Mouse (Mus musculus) cerebellum, adult 2 months (tissue): ENCODE data around the gene Rnd2. TPM values are rescaled to one million over a fixed set of nuclear protein-coding genes. Genes with fewer than 3 reads are reported as not detected.
"Not testable (repeated sequence)": the region's sequence is repeated elsewhere in the genome, so short reads cannot be mapped to it uniquely, and the experiment has no call there.

Experiments
- DNase-seq, 2 experiments: peaks; one replicate each; pipeline ENCODE4 v3.0.0; 2021
- H3K27ac ChIP-seq: fragments of 200-500 bp; 2 replicates; pipeline ENCODE4 v1.5.1; 2012; ENCODE audit warnings: low read length, control low read depth, inconsistent platforms; ENCODE audit not compliant: insufficient read depth
- H3K27me3 ChIP-seq: fragments of 200-500 bp; 2 replicates; pipeline ENCODE4 v1.6.1; 2012; ENCODE audit warnings: inconsistent platforms, mild to moderate bottlenecking, low read length, moderate library complexity; ENCODE audit not compliant: control insufficient read depth, insufficient read depth
- H3K4me1 ChIP-seq: fragments of 200-500 bp; 2 replicates; pipeline ENCODE4 v1.6.1; 2011; ENCODE audit warnings: low read length; ENCODE audit not compliant: control insufficient read depth, insufficient read depth
- H3K4me3 ChIP-seq: fragments of 200-500 bp; replicated peaks from 2 replicates; pipeline ENCODE3; 2011; ENCODE audit warnings: mild to moderate bottlenecking, low read depth, low read length, control low read depth; ENCODE audit not compliant: insufficient read depth
- CTCF ChIP-seq: fragments of 200-500 bp; IDR thresholded peaks from 2 replicates; pipeline ENCODE4 v1.5.1; 2011; ENCODE audit warnings: low read depth, mild to moderate bottlenecking, control low read depth, low read length, moderate library complexity, borderline replicate concordance; ENCODE audit not compliant: insufficient read depth
- POLR2A ChIP-seq: fragments of 200-500 bp; IDR thresholded peaks from 2 replicates; pipeline ENCODE4 v1.6.1; 2011; ENCODE audit warnings: low read length, control low read depth, borderline replicate concordance; ENCODE audit not compliant: insufficient read depth
- WGBS: fragments of 180-500 bp; shearing (Covaris S2); methylation state at CpG from one replicate; pipeline ENCODE4 v1.1.7; 2018; 5-methylcytosine and 5-hydroxymethylcytosine counted together
- polyA plus RNA-seq: library from polyadenylated mRNA; depleted of rRNA; stranded (reverse); fragments of >200 nt; gene quantifications from 2 replicates; pipeline ENCODE4 v1.2.3, GENCODE M21; 2012

Rnd2 gene
- polyA plus RNA-seq, 1 experiment: 275 TPM

DNA sequence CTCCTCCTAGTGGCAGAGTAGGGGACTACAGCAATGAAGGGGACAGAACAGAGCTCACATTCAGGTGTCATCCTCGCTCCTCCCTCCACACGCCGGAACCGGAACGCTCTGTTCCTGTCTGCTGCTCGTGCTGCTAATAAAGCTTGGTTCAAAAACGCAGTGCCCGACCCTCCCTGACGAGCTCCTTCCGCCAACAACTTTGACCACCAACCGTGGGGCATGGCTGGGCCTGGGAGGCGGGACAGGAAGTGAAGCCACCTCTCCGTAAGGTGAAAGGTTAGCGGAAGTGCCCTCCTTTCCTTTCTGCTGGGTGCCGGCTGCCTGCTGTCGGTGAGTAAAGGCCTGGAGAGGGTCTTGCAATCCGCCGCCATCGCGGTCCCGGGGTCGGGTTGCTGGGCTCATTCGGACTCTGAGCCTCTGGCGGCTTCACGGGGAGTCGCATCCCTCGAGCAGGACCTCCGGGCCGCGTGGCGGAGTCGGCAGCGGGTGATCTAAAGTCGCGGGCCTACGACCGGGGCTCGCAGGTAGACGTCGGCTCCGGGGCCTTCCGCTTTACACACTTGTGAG lies 22.6 kb upstream of the Rnd2 start, which contains the start of gene Rpl27:
TSS of gene Rpl27 (plus strand) at position 172 of the 567 bp plus-strand sequence.
- peak within 1 kb of the TSS; percentile 61 for H3K4me3 ChIP-seq
- DNase-seq: peak; percentile 98 to 99
- no peaks in the 10 kb centered on the region for H3K4me1 ChIP-seq
- no peaks in the 10 kb centered on the region for H3K27me3 ChIP-seq
- TF ChIP-seq POLR2A: peak; percentile 82
- TF ChIP-seq CTCF: peak; percentile 84
- WGBS: under 1% methylated on average over 42 of the region's 42 CpGs
- H3K27ac ChIP-seq: no peak within 1 kb of the TSS

GRCm38 (mm10) chr11:101442760-101443159 lies 22.0 kb upstream of the Rnd2 start:
- Histone ChIP-seq H3K4me3 (peak overlapping the region; percentile 61), H3K27ac (no peak overlapping the region), H3K4me1 (no peaks in the 10 kb centered on the region), H3K27me3 (no peaks in the 10 kb centered on the region)
- TF ChIP-seq CTCF (no peak), POLR2A (no peak)
- WGBS: 1% methylated on average over 14 of the region's 14 CpGs
- DNase-seq: no peak

DNA sequence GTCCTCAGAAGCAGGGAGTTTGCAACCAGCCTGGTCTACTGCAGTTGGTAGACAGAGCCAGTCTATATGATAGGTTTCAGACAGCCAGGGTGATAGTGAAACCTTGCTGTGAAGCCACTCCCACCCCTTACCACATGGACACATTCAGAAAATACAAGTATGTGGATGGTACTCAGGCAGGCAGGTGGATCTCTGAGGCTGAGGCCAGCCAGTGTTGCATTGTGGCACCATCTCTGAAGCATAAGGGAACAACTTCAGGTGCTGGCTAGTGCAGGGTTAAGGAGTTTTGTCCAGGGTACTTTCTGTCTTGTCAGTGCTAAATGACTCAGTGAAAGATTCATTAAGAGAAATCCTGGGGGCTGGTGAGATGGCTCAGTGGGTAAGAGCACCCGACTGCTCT lies 18.5 kb upstream of the Rnd2 start:
- 76% methylated on average over 1 of the region's 1 CpGs for WGBS
- no peak overlapping the region for H3K27ac ChIP-seq
- no peak for DNase-seq
- H3K27me3 ChIP-seq: no peaks in the 10 kb centered on the region
- no peak overlapping the region for H3K4me3 ChIP-seq
- no peak for TF ChIP-seq CTCF
- no peak for TF ChIP-seq POLR2A
- no peaks in the 10 kb centered on the region for H3K4me1 ChIP-seq

GRCm38 (mm10) chr11:101446860-101447259 lies 17.9 kb upstream of the Rnd2 start:
- H3K27me3 ChIP-seq, H3K4me1 ChIP-seq, H3K4me3 ChIP-seq, H3K27ac ChIP-seq, DNase-seq: not testable (repeated sequence)
- WGBS: 90% methylated on average over 8 of the region's 8 CpGs

DNA sequence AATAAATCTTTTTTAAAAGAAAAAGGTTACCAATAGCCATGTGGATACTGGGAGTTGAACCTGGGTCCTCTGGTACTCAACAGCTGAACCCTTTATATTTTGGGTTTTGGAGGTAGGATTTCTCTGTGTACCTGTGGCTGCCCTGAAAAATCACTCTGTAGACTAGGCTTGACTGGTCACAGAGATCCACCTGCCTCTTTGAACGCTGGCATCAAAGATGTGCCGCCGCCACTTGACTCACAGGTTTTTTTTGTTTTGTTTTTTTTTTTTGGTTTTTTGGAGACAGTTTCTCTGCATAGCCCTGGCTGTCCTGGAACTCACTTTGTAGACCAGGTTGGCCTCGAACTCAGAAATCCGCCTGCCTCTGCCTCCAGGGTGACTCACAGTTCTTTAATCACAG lies 17.0 kb upstream of the Rnd2 start:
- Histone ChIP-seq H3K4me3 (no peak overlapping the region), H3K4me1 (no peaks in the 10 kb centered on the region), H3K27ac (no peak overlapping the region), H3K27me3 (no peaks in the 10 kb centered on the region)
- whole genome bisulfite sequencing: 84% methylated on average over 5 of the region's 5 CpGs
- no peak for DNase-seq
- TF ChIP-seq CTCF (no peak), POLR2A (no peak)

GRCm38 (mm10) chr11:101448274-101448746 lies 16.5 kb upstream of the Rnd2 start, which contains the start of gene Ifi35:
TSS of gene Ifi35 (plus strand) at chr11:101448407.
- no peak for DNase-seq
- 31% methylated on average over 10 of the region's 10 CpGs for WGBS
- TF ChIP-seq POLR2A (no peak), CTCF (no peak)
- no peak within 1 kb of the TSS for H3K4me3 ChIP-seq
- H3K27ac ChIP-seq: no peak within 1 kb of the TSS
- no peaks in the 10 kb centered on the region for H3K27me3 ChIP-seq
- no peaks in the 10 kb centered on the region for H3K4me1 ChIP-seq

DNA sequence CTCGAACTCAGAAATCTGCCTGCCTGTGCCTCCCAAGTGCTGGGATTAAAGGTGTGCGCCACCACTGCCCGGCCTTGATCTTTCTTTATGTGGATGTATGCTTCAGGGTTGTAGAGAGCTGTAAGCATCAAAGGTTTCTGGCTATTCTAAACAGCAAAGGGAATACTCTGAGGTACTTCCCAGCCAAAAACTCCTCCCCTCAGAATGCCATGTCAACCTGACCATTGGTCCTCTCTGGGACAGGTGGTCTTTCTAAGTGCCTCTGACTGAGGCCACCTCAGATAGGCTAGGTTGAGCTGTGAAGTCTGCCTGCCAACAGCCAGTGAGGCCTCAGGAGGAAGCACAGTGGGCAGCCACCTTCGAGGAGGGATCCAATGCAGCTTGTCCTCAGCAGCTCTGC lies 15.9 kb upstream of the Rnd2 start:
- Histone ChIP-seq H3K4me3 (no peak overlapping the region), H3K27ac (no peak overlapping the region), H3K27me3 (no peaks in the 10 kb centered on the region), H3K4me1 (no peaks in the 10 kb centered on the region)
- DNase-seq: no peak
- WGBS: 77% methylated on average over 4 of the region's 4 CpGs
- no peak for TF ChIP-seq CTCF

GRCm38 (mm10) chr11:101449596-101449995 lies 15.2 kb upstream of the Rnd2 start:
- H3K4me1 ChIP-seq, H3K4me3 ChIP-seq, H3K27ac ChIP-seq, H3K27me3 ChIP-seq, DNase-seq: not testable (repeated sequence)
- 85% methylated on average over 4 of the region's 4 CpGs for WGBS
